Mouse (Mus musculus) heart, adult 2 months (tissue): ENCODE data around the gene Tacr3.

Experiments used
- CTCF ChIP-seq: fragments of 200-600 bp; IDR thresholded peaks from 2 replicates; pipeline ENCODE4 v1.8.1; 2022; ENCODE audit warnings: antibody characterized with exemption, mild to moderate bottlenecking, moderate library complexity
- EP300 ChIP-seq: fragments of 200-500 bp; IDR thresholded peaks from 2 replicates; pipeline ENCODE4 v1.6.1; 2011; ENCODE audit warnings: low read depth, low read length, control low read depth; ENCODE audit not compliant: insufficient read depth
- POLR2A ChIP-seq: fragments of 200-500 bp; IDR thresholded peaks from 2 replicates; pipeline ENCODE4 v1.6.1; 2011; ENCODE audit warnings: mild to moderate bottlenecking, low read depth, low read length, control low read depth; ENCODE audit not compliant: insufficient read depth

GRCm38 (mm10) chr3:134851342-134851741 is 22.5 kb downstream of the Tacr3 start:
- TF ChIP-seq POLR2A (no peak), CTCF (no peak), EP300 (no peak)
